Mouse (Mus musculus) heart, embryonic 11.5 days (tissue): Measurements from ENCODE around the gene Rnf151. TPM values are rescaled to one million over a fixed set of nuclear protein-coding genes. Genes with fewer than 3 reads are reported as not detected.
A peak's percentile ranks its signal among the peaks of the same experiment; 100 is the strongest.

Experiments used
- ATAC-seq: fragments of 200-750 bp; cut with Nextera tagmentation; replicated peaks from 2 replicates; pipeline ENCODE4 v1.8.0; 2017; ENCODE audit warnings: moderate library complexity; ENCODE audit not compliant: insufficient number of reproducible peaks, low FRiP score, low TSS enrichment
- H3K27ac ChIP-seq: fragments of 300-500 bp; sonication (generic); 2 replicates; pipeline ENCODE4 v1.5.1; 2014; ENCODE audit warnings: mild to moderate bottlenecking, low read depth, low read length
- H3K27me3 ChIP-seq: fragments of 300-500 bp; sonication (generic); 2 replicates; pipeline ENCODE4 v1.6.1; 2014; ENCODE audit warnings: mild to moderate bottlenecking, low read length, mixed read lengths; ENCODE audit not compliant: control insufficient read depth, insufficient read depth
- H3K36me3 ChIP-seq: fragments of 300-500 bp; sonication (generic); 2 replicates; pipeline ENCODE4 v1.6.1; 2014; ENCODE audit warnings: mild to moderate bottlenecking, low read length, moderate library complexity, mixed read lengths; ENCODE audit not compliant: control insufficient read depth, insufficient read depth
- H3K4me1 ChIP-seq: fragments of 300-500 bp; sonication (generic); 2 replicates; pipeline ENCODE4 v1.6.1; 2014; ENCODE audit warnings: low read length; ENCODE audit not compliant: control insufficient read depth, insufficient read depth
- H3K4me2 ChIP-seq: fragments of 300-500 bp; sonication (generic); 2 replicates; pipeline ENCODE4 v1.6.1; 2014; ENCODE audit warnings: mild to moderate bottlenecking, moderate library complexity
- H3K4me3 ChIP-seq: fragments of 300-500 bp; sonication (generic); 2 replicates; pipeline ENCODE4 v1.5.1; 2014; ENCODE audit warnings: low read depth, low read length
- H3K9ac ChIP-seq: fragments of 300-500 bp; sonication (generic); 2 replicates; pipeline ENCODE4 v1.6.1; 2014; ENCODE audit warnings: mild to moderate bottlenecking, low read depth, low read length, moderate library complexity
- H3K9me3 ChIP-seq: fragments of 300-500 bp; sonication (generic); replicated peaks from 2 replicates; pipeline ENCODE4 v1.6.1; 2016; ENCODE audit warnings: low read length; ENCODE audit not compliant: control insufficient read depth
- WGBS: fragments of 180-500 bp; shearing (Covaris S2); extraction: QIAGEN DNeasy Blood & Tissue Kit; methylation state at CpG from one replicate; pipeline ENCODE4 v1.1.7; 2014; ENCODE audit not compliant: insufficient replicate concordance; 5-methylcytosine and 5-hydroxymethylcytosine counted together
- polyA plus RNA-seq: library from polyadenylated mRNA; unstranded; fragments of >200 nt; fragmentation: Nextera tagmentation; extraction: Ambion mirVana; gene quantifications from 2 replicates; pipeline ENCODE4 v1.2.1, GENCODE M21; 2014

The Rnf151 gene
- polyA plus RNA-seq, 1 experiment from 2014 or later = not detected

GRCm38 (mm10) chr17:24687599-24687998 is 30.3 kb downstream of the Rnf151 start:
- Histone ChIP-seq H3K27me3 (peaks cover 45% of the 10 kb centered on the region), H3K27ac (no peak overlapping the region), H3K4me3 (peak overlapping the region; percentile 37), H3K9me3 (no peaks in the 10 kb centered on the region), H3K4me2 (peak overlapping the region; percentile 71), H3K9ac (peak overlapping the region; percentile 46; the same call in 1 of the 2 replicates), H3K36me3 (0 out of 2 replicates have a peak, but pooled peaks cover under 1% of the 10 kb centered on the region), H3K4me1 (peaks cover 8% of the 10 kb centered on the region)
- no peak for ATAC-seq
- 16% methylated on average over 23 of the region's 23 CpGs for WGBS

- WGBS = 2% methylated on average over 25 of the region's 25 CpGs
- Histone ChIP-seq H3K9me3 (no peaks in the 10 kb centered on the region), H3K27ac (no peak overlapping the region), H3K4me2 (peak overlapping the region; percentile 71), H3K9ac (peak overlapping the region; percentile 46; the same call in 1 of the 2 replicates), H3K4me1 (peaks cover 8% of the 10 kb centered on the region), H3K36me3 (no peaks in the 10 kb centered on the region), H3K4me3 (peak overlapping the region; percentile 37), H3K27me3 (peaks cover 45% of the 10 kb centered on the region)
- peak; percentile 74 for ATAC-seq
These were observed 30.7 kb downstream of the Rnf151 start for GRCm38 (mm10) chr17:24687146-24687595.

GRCm38 (mm10) chr17:24686514-24686913 is 31.3 kb downstream of the Rnf151 start:
- ATAC-seq = no peak
- WGBS = 15% methylated on average over 16 of the region's 16 CpGs
- peak overlapping the region; percentile 16; the same call in 1 of the 2 replicates for H3K4me3 ChIP-seq

GRCm38 (mm10) chr17:24677500-24678080 is 40.3 kb downstream of the Rnf151 start:
- 88% methylated on average over 24 of the region's 24 CpGs for WGBS
- Histone ChIP-seq H3K4me1 (peaks cover 4% of the 10 kb centered on the region; the same call in 1 of the 2 replicates), H3K36me3 (peaks cover 30% of the 10 kb centered on the region), H3K9me3 (no peaks in the 10 kb centered on the region), H3K4me2 (no peak overlapping the region), H3K4me3 (no peak overlapping the region), H3K9ac (no peak overlapping the region), H3K27ac (no peak overlapping the region), H3K27me3 (no peaks in the 10 kb centered on the region)
- no peak for ATAC-seq

More at GRCm38 (mm10) chr17:24686514-24686913, 31.3 kb downstream of the Rnf151 start:
- H3K9me3 ChIP-seq = no peaks in the 10 kb centered on the region
- H3K4me2 ChIP-seq = peak overlapping the region; percentile 38
- H3K36me3 ChIP-seq = no peaks in the 10 kb centered on the region
- H3K9ac ChIP-seq = no peak overlapping the region
- H3K27me3 ChIP-seq = peaks cover 45% of the 10 kb centered on the region
- no peak overlapping the region for H3K27ac ChIP-seq
- peaks cover 8% of the 10 kb centered on the region for H3K4me1 ChIP-seq

- H3K4me3 ChIP-seq = no peak overlapping the region
- no peaks in the 10 kb centered on the region for H3K9me3 ChIP-seq
- peaks cover 10% of the 10 kb centered on the region for H3K4me1 ChIP-seq
- 96% methylated on average over 5 of the region's 5 CpGs for WGBS
- peaks cover 30% of the 10 kb centered on the region for H3K36me3 ChIP-seq
- no peak overlapping the region for H3K27ac ChIP-seq
- no peak overlapping the region for H3K4me2 ChIP-seq
- no peaks in the 10 kb centered on the region for H3K27me3 ChIP-seq
- H3K9ac ChIP-seq = no peak overlapping the region
- no peak for ATAC-seq
These were observed 41.0 kb downstream of the Rnf151 start for GRCm38 (mm10) chr17:24676877-24677276.

GRCm38 (mm10) chr17:24676187-24676586 is 41.7 kb downstream of the Rnf151 start:
- Histone ChIP-seq H3K4me1 (peaks cover 17% of the 10 kb centered on the region), H3K4me3 (no peak overlapping the region), H3K27me3 (no peaks in the 10 kb centered on the region), H3K4me2 (no peak overlapping the region), H3K9ac (no peak overlapping the region), H3K9me3 (no peaks in the 10 kb centered on the region), H3K36me3 (peaks cover 27% of the 10 kb centered on the region), H3K27ac (no peak overlapping the region)
- ATAC-seq = no peak
- 66% methylated on average over 2 of the region's 2 CpGs for WGBS

GRCm38 (mm10) chr17:24674277-24674676 is 43.6 kb downstream of the Rnf151 start:
- Histone ChIP-seq H3K9ac (peak overlapping the region; percentile 36; the same call in 1 of the 2 replicates), H3K27me3 (no peaks in the 10 kb centered on the region), H3K9me3 (no peaks in the 10 kb centered on the region), H3K4me1 (peaks cover 27% of the 10 kb centered on the region), H3K4me3 (no peak overlapping the region), H3K36me3 (peaks cover 18% of the 10 kb centered on the region), H3K27ac (no peak overlapping the region), H3K4me2 (no peak overlapping the region)
- WGBS = 70% methylated on average over 7 of the region's 7 CpGs
- ATAC-seq = no peak

GRCm38 (mm10) chr17:24672141-24672540 is 45.7 kb downstream of the Rnf151 start:
- no peaks in the 10 kb centered on the region for H3K27me3 ChIP-seq
- no peak overlapping the region for H3K4me3 ChIP-seq
- peak overlapping the region; percentile 90; the same call in 1 of the 2 replicates for H3K4me2 ChIP-seq
- no peaks in the 10 kb centered on the region for H3K9me3 ChIP-seq
- H3K36me3 ChIP-seq = peaks cover 3% of the 10 kb centered on the region
- H3K27ac ChIP-seq = no peak overlapping the region
- peaks cover 27% of the 10 kb centered on the region for H3K4me1 ChIP-seq
- 21% methylated on average over 5 of the region's 5 CpGs for WGBS
- H3K9ac ChIP-seq = no peak overlapping the region
- no peak; the same call in 1 of the 2 replicates for ATAC-seq

GRCm38 (mm10) chr17:24671346-24671745 is 46.5 kb downstream of the Rnf151 start:
- H3K27ac ChIP-seq = no peak overlapping the region
- H3K36me3 ChIP-seq = no peaks in the 10 kb centered on the region
- peak overlapping the region; percentile 90 for H3K4me2 ChIP-seq
- ATAC-seq = no peak
- H3K9ac ChIP-seq = no peak overlapping the region
- H3K4me3 ChIP-seq = 0 out of 2 replicates have a peak overlapping the region, but pooled peaks have one; percentile 97
- 68% methylated on average over 5 of the region's 5 CpGs for WGBS
- H3K27me3 ChIP-seq = no peaks in the 10 kb centered on the region
- no peaks in the 10 kb centered on the region for H3K9me3 ChIP-seq
- H3K4me1 ChIP-seq = peaks cover 27% of the 10 kb centered on the region
